Mouse (Mus musculus) granulocyte monocyte progenitor cell, adult 5-6 weeks (primary cell): ENCODE measurements at regions not wholly inside any gene's neighbourhood (a gene's known extent, or its start where the extent isn't known, plus 50 kb on each side); places are given as distances from the start of the nearest gene placed in this dataset.
"Not testable (repeated sequence)": the region's sequence is repeated elsewhere in the genome, so short reads cannot be mapped to it uniquely, and the experiment has no call there.

ENCODE experiments used
- ATAC-seq: replicated peaks from 2 replicates; pipeline ENCODE4 v1.8.0; 2016; ENCODE audit warnings: mild to moderate bottlenecking, moderate TSS enrichment, inconsistent platforms; ENCODE audit not compliant: poor library complexity, severe bottlenecking

- ATAC-seq, result peak; percentile 67
Observed at GRCm38 (mm10) chr2:79018732-79019423, 151.0 kb downstream of the Ube2e3 start.

GRCm38 (mm10) chr2:79022954-79023353 is 155.0 kb downstream of the Ube2e3 start:
- ATAC-seq, result no peak

DNA sequence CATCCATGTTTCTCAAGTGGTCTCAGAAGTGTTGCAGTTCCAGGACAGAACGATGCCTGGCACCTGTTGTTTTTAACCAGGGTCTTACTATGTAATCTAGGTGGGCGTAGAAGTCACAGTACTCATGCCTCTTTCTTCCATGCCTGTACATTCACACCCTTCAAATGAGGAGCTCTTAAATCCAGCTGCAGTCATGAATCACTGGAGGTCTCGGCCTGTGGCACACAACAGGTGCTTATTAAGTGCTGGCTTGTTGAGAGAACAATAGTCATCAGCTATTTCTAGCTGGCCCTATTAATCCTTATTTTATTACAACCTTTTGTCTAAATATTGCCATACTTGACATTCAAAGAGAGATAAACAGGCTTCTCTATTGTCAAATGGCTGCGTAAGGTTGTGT is 157.8 kb downstream of the Ube2e3 start:
- no peak for ATAC-seq

DNA sequence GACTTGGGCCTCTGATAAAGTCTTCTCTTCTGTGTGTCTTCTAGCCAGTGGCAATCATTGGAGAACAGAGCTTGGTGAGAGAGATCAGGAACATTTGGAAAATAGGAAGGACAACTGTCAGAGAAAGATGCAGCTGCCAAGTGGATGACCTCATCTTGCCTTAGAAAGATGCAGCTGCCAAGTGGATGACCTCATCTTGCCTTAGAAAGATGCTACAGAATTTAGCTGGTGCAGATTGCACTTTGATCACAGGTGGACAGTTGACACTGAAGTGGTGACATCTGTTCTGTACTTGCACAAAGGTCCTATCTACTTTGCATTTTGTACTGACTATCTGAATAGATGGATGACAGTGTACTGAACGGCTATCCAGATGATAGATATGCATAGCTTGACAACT is 163.1 kb downstream of the Ube2e3 start:
- no peak for ATAC-seq

GRCm38 (mm10) chr2:79036296-79036695 is 168.4 kb downstream of the Ube2e3 start:
- peak; percentile 99 for ATAC-seq

- no peak for ATAC-seq
Observed at GRCm38 (mm10) chr2:79038624-79039023, 170.7 kb downstream of the Ube2e3 start.

GRCm38 (mm10) chr2:79044804-79045203 is 176.9 kb downstream of the Ube2e3 start:
- not testable (repeated sequence) for ATAC-seq

- no peak for ATAC-seq
Observed at GRCm38 (mm10) chr2:79045508-79045907, 177.6 kb downstream of the Ube2e3 start.

- ATAC-seq, result no peak
Observed at GRCm38 (mm10) chr2:79048020-79048419, 180.1 kb downstream of the Ube2e3 start.

DNA sequence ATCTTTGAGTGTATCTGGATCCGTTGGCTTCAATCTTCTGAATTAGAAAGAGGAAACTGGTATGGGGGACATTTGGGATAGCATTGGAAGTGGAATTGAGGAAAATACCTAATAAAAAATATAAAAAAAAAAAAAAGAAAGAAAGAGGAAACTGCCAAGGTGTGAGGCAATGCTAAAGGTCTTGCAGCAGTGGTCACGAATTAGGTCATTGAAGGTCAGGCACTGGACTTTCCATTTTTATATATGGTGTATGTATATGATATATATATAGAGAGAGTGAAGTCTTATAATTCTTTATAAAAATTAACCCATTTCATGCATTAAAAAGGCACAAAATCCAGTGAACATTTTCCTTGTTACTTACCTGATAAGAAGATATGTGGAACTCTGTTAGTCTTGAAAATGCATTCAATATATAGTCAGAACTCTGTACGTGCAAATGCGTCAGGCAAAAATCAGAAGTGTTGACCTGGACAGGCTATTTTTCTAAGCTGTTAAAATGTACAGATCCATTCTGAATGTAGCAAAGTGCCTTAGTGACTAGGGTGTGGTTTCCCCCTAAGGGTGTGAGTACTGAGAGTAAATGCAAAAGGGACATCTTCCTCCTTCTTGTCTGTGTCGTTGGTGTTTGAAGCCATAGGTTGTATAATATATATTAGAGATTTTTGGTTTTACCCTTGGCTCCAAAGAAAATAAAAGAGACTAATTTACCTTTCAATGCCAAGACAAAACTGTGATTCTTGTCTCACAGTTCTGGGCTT is 181.0 kb downstream of the Ube2e3 start:
- peak; percentile 79 for ATAC-seq

- peak; percentile 56 for ATAC-seq
Observed at GRCm38 (mm10) chr2:79050495-79051046, 182.6 kb downstream of the Ube2e3 start.

- ATAC-seq, result no peak
Observed at GRCm38 (mm10) chr2:79052226-79052625, 184.3 kb downstream of the Ube2e3 start.

DNA sequence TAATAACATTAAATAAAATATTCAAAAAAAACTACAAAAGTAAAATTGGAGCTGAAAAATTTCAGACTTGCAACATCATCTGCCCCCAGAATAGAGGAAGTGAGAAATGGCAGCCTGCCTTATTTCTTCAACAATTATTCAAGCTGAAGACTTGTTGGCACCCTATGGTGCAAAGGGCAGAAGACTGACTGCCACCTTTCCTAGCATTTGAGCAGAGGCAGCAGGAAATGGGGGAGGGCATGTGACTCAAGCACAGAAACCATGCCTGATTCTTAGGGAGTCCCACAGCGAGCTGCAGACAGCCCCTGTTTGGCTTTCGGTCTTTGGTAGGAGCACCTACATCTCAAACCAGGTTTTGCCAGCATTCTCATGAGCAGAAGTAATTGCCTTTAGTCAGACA is 188.2 kb downstream of the Ube2e3 start:
- peak; percentile 87 for ATAC-seq

DNA sequence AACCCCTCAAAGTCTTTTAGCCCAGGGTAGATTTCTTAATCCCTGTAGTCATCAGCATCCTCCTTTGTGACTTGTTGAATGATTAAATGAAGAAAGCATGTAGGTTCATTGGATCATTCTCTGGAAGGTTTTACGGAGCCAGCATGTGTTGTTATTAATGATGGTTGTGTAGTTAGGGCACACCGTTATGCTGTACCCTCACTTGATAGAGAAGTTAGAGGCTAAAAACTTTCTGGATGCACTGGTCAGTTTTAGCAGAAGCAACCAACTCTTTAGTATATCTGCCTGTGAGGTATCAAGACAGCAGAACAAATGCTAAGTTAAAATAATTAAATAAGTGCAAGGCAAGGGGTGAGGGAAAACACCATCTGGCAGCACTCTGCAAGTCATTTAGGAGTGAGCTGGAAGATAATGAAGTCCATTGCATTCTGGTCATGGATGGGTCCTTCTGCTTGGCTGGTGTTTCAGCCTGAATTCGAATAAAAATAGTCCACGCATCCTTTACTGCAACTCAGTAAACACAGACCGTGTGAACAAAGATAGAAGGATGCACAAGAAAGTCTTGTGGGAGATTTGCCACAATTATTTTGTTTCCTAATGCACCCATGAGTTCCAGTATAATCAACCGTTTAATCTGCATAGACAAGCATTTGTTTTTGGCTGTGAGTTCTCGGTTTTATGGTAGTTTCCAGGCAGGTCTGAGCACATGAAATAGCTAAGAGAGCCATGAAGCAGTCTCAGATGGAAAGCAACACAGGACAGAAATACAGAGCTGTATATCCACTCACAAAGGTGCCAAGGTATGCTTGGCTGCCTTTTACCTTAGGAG is 191.4 kb downstream of the Ube2e3 start:
- ATAC-seq, result no peak

GRCm38 (mm10) chr2:79059944-79060238 is 192.0 kb downstream of the Ube2e3 start:
- no peak for ATAC-seq

- ATAC-seq, result peak; percentile 90
Observed at GRCm38 (mm10) chr2:79060320-79060719, 192.4 kb downstream of the Ube2e3 start.

GRCm38 (mm10) chr2:79061645-79062044 is 193.6 kb upstream of the Itga4 start:
- no peak for ATAC-seq

DNA sequence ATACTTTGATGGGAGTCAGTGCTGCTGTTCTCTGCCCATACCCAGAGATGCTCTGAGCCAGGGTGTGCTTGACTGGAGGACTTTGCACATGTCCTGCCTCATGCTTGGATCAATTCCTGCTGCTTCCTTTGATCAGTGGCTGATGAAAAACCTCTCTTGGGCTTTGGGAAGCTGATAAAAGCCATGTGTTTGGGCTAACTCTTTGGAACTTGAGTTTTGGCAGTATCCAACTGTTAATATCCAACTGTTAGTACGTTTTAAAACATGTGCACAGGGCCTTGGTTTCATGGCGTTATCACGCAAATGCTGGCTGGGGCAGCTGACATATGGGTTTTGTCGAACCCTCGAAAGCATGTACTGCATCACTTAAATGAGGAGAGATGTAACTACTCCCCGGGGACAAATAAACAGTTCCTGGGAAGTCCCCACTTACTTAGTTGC is 193.0 kb upstream of the Itga4 start:
- no peak for ATAC-seq

DNA sequence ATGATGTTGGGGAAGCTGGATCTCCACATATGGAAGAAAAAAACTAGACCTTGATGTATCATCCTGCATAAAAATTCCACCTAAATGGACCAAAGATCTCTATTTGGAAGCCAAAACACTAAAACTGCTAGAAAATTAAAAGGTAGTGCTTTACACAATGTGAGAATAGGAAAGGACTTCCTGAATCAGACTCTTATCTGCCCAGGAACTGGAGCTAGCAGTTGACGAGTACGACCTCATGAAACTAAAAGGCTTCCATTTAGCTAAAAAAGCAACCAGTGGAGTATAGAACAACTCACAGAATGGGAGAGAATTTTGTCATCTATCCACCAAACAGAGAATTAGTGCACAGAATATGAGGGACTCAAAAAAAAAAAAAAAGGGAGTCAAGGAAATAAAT is 191.6 kb upstream of the Itga4 start:
- ATAC-seq, result no peak

GRCm38 (mm10) chr2:79065321-79065720 is 189.9 kb upstream of the Itga4 start:
- ATAC-seq, result peak; percentile 42; the same call in 1 of the 2 replicates

- no peak for ATAC-seq
Observed at GRCm38 (mm10) chr2:79076115-79076514, 179.1 kb upstream of the Itga4 start.
